Mouse (Mus musculus) kidney, adult 9 months (tissue): Measurements from ENCODE around the gene Slc26a6.

Source experiments
- DNase-seq: peaks from one replicate; pipeline ENCODE4 v3.0.0; 2022

Gene Slc26a6

DNA sequence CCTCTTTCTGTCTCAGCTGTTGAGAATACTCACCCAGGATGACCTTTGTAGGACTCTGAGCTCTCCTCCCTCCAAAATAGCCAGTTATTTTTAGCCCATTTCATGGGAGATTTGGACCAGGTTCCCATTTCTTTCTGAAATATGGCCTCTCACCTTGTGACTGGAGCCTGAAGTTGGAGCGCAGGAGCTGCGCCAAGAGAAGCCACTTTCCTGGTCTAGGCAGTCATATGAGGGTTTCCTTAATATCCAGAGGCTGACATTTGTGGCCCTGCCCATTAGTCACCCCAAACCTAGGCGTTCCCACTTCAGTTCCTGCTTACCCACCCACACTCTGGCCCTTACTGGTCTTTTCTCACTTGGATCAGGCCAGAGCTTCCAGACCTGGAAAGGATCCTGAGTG lies at the start of gene Slc26a6:
Slc26a6 (plus strand) TSS at position 308 of the 400 bp plus-strand sequence.
- no peak for DNase-seq

DNA sequence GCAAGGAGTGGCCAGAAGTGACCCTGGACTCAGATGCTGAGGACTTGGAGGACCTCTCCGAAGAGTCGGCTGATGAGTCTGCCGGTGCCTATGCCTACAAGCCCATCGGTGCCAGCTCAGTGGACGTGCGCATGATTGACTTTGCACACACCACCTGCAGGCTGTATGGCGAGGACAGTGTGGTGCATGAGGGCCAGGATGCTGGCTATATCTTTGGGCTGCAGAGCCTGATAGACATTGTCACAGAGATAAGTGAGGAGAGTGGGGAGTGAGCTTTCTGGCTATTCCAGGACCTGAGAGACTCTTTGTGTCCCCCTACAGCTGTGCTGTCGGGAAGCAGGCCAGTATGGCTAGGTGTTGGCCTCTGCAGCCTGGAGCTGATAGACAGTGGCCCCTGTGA lies 47.3 kb upstream of the Slc26a6 start:
- DNase-seq: no peak

DNA sequence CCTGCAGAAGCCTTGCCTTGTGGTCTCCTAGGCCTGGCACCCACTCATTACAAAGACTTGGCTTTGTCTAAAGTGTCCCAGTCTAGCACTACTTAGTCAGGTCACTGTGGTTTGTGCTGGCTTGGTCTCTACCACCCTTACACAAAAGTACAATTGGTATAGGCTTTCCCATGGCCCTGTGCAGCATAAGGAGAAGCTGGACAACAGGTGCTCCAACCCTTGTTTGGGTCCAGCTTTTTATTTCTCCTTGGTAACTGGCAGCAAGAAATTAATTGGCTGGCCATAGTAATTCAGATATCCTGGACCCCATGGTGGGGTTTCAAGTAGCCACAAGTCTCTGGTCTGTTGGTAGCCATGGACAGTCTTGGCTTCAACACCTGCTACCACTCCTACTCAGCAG lies 46.7 kb upstream of the Slc26a6 start:
- no peak for DNase-seq

DNA sequence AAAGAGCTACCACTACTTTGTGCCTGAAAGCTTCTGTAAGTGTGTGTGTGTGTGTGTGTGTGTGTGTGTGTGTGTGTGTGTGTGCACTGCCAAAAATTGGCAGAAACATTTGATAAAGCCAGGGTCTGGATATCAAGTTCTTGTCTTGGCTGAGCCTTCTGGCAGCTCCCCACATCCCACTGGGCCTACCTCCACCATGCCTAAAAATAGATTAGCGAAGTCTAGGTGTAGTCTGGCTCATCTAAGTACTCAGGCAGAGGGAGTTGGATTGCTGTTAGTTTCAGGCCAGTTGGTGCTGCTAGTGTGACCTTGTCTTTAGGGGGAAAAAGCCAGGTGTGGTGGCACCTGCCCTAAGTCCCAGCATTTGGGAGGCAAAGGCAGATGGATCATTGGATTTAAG lies 46.3 kb upstream of the Slc26a6 start:
- no peak for DNase-seq

DNA sequence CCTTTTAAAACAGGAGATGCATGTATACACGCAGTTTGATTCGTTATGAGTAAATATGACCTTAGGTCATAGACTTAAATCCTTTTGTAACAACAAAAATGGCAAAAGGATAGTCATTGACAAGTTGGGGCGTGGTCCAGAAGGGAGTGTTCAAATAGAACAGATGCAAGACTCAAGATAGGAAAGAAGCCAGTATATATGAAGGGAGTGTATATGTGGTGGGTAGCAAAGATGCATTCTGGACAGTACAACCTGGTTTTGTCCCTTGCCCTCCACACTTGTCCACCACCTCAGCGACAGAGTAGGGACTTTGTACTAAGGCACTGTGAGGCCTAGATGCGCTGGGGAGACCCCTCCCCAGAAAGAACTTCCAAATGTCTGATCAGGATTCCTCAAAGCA lies 45.4 kb upstream of the Slc26a6 start:
- DNase-seq: no peak

DNA sequence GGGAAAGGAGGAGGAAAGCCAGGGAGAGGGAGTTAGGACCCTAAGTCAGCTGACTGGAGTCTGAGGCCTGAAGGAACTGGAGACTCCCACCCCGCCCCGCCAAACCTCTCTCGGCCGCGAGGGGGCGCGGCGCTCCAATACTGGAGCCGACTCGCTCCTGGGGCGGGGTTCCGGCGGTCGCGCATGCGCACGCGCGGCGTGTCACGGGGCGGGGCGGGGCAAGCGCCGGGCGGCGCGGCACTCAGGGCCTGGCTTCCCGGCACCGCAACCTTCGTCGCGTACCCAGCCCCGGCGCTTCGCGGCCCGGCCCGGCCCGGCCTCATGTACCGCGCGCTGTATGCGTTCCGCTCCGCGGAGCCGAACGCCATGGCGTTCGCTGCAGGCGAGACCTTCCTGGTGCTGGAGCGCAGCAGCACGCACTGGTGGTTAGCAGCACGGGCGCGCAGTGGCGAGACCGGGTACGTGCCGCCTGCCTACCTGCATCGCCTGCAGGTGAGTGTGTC lies 44.9 kb upstream of the Slc26a6 start, which contains the start of gene Nckipsd:
Nckipsd (plus strand) TSS at position 206 of the 503 bp plus-strand sequence.
- DNase-seq: peak; percentile 94

DNA sequence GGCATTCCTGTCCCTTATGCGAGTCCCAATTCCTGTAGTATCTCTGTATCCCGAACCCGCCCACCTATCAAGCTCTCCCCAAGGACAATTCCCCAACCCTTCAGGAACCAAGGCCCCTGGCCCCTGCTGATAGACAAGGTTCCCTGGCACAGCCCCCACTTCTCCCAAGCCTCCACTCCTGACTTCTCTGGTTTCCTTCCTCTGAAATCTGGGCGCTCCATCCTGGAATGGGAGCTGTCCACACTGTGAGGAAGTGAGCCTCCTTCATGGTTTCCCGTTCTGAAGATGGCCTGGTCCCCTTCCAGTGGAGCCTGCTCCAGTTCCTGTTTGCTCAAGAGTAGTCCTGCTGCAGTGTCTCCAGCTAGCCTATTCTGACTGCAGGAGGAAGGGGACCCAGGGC lies 43.9 kb upstream of the Slc26a6 start:
- peak; percentile 48 for DNase-seq

DNA sequence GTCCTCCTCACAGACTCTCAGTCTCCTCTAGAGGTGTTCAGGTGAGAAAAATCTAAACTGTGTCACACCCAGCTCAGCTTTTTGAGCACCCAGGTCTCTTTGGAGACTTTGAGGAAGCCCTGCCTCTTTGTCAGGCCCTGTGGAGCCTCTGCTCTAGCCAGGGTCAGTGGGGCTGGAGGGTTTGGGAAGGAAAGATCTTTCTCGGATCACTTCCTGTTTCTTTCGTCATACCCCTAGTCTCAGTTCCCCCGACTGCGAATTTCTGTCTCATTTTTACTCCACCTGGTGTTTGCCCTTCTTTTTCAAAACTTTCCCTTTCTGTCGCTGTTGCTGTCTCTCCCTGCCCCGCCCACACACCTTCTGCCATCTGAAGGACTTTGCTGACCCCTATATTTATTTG lies 43.4 kb upstream of the Slc26a6 start:
- no peak for DNase-seq

DNA sequence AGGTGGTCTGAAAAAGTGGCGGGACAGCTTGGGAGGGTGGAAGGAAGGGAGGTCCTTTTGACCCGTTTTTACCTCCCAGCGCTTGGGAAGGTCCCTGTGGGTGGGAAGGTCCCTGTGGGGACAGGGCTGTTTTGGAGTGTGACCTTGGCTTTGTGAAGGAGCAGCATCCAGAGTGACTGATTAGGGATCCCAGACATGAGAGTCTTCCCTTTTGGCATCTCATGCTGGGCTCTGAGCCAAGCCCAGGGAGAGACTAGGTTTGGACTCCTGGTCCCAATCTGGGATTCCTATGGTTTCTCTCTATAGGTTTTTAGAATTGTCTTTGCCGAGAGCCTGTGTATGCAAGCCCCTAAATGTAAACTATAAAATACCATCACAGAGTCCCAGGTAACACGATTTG lies 42.6 kb upstream of the Slc26a6 start:
- no peak for DNase-seq

DNA sequence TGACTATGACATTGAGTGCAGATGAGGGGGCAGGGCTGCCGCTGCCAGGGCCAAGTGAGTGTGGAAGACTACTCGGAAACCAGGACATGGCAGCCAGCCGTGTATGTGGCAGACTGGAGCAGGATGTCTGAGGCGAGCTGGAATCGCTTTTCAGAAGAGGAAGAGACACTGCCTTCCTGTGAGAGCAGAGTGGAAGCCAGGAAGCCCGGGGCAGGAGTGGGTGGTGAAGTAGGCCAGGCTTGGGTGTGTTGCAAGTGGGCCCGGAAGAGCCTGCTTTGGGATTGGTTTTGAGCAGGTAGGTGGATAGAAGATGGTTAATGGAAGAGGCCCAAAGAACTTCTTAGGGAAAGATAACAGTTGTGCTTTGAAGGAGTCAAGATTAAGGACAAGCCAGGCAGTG lies 37.5 kb upstream of the Slc26a6 start:
- no peak for DNase-seq

DNA sequence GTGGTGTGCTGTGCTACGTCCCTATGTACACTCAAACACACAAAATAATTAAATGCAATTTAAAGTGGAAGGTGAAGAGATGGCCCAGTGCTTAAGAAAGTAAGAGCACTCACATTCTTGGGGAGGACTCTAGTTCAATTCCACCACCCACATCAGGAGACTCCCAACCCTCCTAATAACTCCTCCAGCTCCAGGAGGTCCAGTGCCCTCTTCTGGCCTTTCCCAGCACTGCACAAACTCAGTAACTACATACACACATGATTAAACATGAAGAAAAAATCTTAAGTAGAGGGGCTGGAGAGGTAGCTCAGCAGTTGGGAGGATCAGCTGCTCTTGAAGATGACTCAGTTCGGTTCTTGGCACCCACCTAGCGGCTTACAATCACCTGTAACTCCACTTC lies 33.6 kb upstream of the Slc26a6 start:
- DNase-seq: peak; percentile 72

DNA sequence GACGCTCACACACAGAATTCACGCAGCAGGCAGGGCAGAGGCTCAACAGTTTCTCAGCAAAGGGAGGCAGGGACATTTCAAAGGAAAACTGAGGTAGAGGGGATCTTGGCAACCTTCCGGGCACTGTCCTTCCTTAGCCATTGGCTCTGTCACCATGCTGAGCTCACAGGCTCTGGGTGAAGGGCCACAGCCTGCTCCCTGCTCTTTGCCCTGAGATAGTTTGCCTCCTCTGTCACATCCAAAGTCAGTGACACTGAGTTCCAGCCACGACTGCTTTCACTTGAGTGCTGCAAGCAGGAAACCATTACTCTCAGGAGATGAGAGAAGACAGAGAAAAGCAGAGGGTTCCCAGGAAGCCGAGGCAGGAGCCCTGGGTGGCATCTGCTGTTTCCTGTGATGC lies 33.0 kb upstream of the Slc26a6 start:
- DNase-seq: no peak

DNA sequence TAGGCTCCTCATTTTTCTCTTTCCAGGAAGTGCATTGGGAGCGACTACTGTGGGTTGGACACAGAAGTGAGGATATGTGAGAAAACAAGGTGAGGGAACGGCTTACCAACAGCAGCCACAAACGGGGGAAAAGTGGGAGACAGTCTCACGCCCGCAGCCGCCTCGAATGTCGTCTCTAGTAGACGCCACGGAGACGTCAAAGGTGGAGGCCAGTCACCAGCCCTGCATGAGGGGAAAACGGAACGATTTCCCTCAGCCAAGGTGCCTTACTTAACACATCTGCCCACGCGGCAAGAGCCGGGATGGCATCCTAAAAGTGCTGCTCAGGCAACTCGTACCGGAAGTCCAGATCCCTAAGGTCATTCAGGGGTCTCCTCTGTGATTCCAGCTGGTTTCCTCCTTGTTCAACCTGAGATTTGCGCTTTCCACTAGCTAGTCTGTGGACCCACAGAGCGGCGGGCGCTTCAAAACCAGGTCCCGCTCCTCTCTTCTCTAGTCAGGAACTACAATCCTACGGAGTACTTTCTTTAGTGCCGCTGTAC lies 28.9 kb upstream of the Slc26a6 start:
- no peak for DNase-seq

DNA sequence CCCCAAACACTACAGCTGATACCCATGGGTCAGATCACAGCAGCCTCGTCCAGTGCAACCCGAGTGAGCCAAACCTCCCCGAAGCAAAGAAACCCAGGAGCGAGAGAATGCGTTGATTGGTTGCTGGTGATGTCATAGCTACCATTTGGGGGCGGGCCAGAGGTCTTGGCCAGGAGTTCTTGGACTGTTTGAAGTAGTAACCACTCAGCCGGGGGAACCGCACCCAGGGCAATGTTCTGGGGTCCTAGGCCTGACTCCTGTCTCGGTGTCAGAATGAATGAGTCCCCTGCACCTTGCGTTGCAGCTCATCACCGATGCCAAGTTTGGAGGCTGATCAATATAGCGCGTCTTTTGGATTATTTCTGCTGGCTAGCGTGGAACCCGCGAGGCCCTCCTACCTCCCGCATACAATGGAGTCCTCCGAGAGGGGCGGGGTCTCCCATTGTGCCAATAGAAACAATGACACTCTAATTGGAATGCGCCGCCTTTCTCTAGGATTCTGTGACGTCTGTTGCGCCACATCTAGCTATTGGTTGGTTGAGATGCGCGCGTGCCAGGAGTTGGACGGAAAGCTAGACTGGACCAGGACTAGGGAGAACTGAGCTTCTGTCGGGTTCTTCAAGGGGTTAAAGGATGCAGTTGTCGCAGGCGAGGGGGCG lies 28.2 kb upstream of the Slc26a6 start:
- DNase-seq: no peak

DNA sequence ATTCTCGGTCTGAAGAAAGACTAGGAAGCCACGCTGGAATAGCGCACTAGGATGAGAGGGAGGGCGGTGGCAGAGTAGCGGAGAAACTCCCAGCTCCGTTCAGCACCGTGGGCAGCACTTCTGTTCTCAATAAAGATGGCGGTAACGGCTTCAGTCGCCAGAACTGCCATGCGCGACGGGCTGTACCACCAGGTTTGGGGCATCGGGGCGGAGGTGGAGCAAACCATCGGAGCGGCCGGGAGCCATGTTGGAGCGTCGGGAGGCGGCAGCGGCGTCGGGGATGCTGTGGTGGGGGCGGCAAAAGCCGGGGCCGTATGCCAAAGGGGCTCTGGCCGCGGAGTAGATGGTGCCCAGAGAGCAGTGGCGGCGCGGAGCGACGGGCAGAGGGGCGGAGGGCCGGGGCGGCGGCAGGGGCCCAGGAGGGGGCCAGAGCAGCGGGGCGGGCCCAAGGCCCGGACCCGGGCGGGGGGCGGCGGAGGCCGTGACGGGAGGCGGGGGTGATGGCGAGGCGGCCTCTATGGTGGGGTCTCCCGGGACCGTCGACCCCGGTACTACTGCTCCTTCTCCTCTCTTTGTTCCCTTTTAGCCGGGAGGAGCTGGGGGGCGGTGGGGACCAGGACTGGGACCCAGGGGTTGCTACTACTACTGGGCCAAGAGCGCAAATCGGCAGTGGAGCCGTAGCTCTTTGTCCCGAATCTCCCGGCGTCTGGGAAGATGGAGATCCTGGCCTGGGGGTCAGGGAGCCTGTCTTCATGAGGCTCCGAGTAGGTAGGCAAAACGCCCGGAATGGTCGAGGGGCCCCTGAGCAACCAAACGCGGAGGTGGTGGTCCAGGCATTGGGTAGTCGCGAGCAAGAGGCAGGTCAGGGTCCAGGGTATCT lies 27.0 kb upstream of the Slc26a6 start, which contains the start of gene Celsr3:
Celsr3 (plus strand) TSS at position 501 of the 880 bp plus-strand sequence.
- DNase-seq: no peak

DNA sequence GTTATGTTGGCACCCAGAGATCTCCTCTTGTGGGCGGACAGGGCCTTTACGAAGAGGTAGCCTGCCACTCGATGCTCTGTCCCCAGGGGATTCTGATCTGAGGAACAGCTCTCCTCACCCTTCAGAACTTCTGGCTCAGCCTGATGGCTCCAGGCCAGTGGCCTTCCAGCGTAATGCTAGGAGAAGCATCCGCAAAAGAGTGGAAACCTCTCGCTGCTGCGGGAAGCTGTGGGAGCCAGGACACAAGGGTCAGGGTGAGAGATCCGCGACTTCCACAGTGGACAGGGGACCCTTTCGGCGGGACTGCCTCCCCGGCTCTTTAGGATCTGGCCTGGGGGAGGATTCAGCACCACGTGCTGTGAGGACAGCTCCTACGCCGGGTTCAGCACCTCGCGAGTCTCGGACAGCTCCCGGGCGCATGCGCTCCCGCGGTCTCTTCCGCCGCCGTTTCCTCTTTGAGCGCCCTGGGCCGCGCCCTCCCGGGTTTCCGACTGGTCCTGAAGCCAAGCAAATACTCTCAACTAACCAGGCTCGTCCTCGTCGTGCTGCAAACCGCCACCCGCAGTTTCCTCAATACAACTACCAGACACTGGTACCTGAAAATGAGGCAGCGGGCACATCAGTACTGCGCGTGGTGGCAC lies 26.3 kb upstream of the Slc26a6 start:
- DNase-seq: peak; percentile 68

DNA sequence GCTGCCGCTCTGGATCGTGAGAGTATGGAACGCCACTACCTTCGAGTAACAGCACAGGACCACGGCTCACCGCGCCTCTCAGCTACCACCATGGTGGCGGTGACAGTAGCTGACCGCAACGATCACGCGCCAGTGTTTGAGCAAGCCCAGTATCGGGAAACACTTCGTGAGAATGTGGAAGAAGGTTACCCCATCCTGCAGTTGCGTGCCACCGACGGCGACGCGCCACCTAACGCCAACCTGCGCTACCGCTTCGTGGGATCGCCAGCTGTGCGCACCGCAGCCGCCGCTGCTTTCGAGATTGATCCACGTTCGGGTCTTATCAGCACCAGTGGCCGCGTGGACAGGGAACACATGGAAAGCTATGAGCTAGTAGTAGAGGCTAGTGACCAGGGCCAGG lies 25.6 kb upstream of the Slc26a6 start:
- no peak for DNase-seq

DNA sequence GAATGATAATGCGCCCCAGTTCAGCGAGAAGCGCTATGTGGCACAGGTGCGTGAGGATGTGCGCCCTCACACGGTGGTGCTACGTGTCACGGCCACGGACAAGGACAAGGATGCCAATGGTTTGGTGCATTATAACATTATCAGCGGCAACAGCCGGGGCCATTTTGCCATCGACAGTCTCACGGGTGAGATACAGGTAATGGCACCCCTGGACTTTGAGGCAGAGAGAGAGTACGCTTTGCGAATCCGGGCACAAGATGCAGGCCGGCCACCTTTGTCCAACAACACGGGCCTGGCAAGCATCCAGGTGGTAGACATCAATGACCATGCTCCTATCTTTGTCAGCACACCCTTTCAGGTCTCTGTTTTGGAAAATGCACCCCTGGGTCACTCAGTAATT lies 25.2 kb upstream of the Slc26a6 start:
- no peak for DNase-seq

DNA sequence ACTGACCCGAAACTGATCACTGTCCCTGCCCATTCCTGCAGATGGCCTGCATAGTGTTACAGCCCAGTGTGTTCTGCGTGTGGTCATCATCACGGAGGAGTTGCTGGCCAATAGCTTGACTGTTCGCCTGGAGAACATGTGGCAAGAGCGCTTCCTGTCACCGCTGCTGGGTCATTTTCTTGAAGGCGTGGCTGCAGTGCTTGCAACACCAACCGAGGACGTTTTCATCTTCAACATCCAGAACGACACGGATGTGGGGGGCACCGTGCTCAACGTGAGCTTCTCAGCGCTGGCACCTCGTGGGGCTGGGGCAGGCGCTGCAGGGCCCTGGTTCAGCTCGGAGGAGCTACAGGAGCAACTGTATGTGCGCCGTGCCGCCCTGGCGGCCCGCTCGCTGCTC lies 21.4 kb upstream of the Slc26a6 start:
- no peak for DNase-seq

DNA sequence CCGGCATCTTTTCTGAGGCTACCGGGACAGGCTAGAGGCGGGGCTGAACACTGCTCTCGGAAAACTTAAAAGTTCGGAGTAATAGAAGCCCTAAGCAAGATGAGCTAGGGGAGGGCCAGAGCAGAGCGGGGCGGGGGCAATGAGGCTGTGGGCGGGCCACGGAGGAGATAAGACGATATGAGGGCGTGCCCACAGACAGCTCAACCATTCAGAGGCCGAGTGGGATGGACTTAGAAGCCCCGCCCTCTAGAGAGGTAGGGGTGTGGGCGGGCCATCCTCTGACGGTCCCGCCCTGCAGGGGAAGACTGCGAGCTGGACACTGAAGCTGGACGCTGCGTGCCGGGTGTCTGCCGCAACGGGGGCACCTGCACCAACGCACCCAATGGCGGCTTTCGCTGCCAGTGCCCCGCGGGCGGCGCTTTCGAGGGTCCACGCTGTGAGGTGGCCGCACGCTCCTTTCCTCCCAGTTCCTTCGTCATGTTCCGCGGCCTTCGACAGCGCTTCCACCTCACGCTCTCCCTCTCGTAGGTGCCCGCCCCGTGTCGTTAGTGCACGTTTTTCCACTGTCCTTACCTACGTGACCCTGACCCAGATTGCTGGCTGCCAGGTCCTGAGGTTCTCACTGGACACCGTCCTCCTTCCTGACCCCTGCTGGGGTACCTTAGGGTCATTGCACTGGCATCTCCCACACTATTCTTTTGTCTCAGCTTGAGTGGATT lies 20.5 kb upstream of the Slc26a6 start:
- DNase-seq: peak; percentile 96

DNA sequence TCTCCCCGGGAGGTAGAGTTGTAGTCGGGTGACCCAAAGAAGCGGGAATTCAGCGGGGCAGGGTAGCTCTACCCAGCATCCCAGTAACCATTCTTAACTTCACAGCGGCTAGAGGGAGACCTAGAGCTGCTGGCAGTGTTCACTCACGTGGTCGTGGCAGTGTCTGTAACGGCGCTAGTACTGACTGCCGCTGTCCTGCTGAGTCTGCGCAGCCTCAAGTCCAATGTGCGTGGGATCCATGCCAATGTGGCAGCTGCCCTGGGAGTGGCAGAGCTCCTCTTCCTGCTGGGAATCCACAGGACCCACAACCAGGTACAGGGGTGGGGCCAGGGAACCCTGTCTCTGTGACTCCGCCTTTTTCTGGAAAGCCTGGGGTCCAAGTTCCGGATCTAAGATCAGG lies 10.1 kb upstream of the Slc26a6 start:
- peak; percentile 92 for DNase-seq

DNA sequence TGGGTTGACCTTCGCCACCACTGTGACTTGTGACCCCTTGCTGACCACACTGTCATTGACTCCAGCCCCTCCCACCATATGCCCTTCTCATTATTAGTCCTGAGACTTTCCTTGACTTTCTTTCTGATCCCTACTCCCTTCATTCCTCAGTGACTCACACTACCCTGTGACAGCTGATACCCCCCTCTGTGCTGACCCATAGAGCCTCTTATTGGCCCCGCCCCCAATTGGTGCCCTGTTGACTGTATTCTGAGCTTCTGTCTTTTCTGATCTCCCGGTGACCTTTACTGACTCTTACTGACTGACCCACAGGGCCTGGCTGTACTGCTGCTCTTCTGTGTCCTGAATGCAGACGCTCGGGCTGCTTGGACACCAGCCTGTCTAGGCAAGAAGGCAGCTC lies 7.7 kb upstream of the Slc26a6 start:
- no peak for DNase-seq

DNA sequence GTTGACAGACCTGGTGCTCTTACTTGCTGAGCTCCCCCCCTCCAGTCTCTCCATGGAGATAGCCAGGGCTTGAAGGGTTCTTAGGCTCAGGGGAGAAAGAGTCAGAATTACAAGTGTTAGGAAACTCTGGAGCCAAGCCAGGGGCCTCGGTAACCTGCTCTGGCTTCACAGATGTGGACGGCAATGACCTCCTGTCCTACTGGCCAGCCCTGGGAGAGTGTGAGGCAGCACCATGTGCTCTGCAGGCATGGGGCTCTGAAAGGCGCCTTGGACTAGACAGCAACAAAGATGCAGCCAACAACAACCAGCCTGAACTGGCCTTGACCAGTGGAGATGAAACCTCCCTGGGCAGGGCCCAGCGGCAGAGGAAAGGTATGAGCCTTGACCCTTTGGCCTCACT lies 5.7 kb upstream of the Slc26a6 start:
- DNase-seq: peak; percentile 36
